Mouse (Mus musculus): ENCODE data around the gene Acacb. TPM values are rescaled to one million over a fixed set of nuclear protein-coding genes. Genes with fewer than 3 reads are reported as not detected.

The Acacb gene
- 1.4 and 1.6 TPM in 2 replicates for polyA plus RNA-seq (2014; fragmentation: Nextera tagmentation; extraction: Ambion mirVana)

DNA sequence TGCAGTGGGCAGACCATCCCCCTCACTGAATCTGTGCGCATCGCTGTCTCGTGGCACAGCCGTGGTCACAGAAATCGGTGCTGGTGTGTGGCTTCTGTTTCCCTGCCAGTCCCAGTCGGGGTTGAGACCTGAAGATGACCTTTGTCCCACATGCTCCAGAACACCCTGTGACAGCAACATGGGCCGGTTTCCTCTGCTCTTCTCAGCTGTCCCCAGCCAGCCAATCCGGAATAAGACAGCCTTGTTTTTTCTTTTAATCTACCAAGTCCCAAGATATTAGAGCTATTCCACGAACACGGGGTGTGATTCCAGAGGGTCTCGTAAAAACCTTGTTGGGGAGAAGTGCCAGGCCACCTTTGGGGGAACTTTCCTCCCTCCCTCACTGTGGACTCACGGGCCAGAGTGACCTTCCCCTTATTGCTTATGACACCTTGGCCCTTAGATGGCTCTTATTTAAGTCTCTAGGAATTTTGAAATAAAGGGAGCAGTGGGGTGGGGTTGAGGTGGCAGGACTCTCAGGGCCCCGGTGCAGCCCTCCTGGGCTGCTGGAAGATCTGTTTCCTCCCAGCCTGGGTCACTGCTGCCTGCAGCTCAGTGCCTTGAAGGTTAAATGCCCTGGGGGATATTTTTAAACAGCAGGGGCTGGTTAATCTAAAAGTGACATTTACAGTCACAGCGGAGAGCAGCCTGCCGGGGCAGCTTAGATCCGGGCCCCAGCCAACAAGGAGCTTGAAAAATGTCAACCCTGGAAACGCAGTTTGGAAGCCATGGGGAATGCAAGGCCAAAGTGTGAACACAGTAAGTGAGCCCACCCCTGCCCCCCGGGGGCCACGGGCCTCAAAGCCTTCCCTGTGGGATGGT lies at the start of gene Acacb:
Gene Acacb, plus strand, starts transcription at position 508 of the 861 bp plus-strand sequence.
- 46% methylated on average over 19 of the region's 19 CpGs for WGBS
- no peak within 1 kb of the TSS for H3K27ac ChIP-seq (ENCODE audit: low read depth, low read length)
- no peak for DNase-seq (ENCODE audit: low spot score)
- no peaks in the 10 kb centered on the region for H3K4me1 ChIP-seq (replicated peaks; ENCODE audit: control insufficient read depth, insufficient read depth, low read length)
- H3K9me3 ChIP-seq (ENCODE audit: control insufficient read depth, low read length), result no peaks in the 10 kb centered on the region
- H3K9ac ChIP-seq (ENCODE audit: low read depth, low read length), result no peak within 1 kb of the TSS
- no peak for ATAC-seq (ENCODE audit: low FRiP score)
- H3K27me3 ChIP-seq (ENCODE audit: control insufficient read depth, insufficient read depth, low read length), result no peaks in the 10 kb centered on the region
- no peak within 1 kb of the TSS for H3K4me3 ChIP-seq (ENCODE audit: low read depth, low read length)
- no peaks in the 10 kb centered on the region for H3K36me3 ChIP-seq (ENCODE audit: control insufficient read depth, insufficient read depth, low read length)
- H3K4me2 ChIP-seq (replicated peaks; ENCODE audit: low read depth, low read length), result no peak within 1 kb of the TSS

DNA sequence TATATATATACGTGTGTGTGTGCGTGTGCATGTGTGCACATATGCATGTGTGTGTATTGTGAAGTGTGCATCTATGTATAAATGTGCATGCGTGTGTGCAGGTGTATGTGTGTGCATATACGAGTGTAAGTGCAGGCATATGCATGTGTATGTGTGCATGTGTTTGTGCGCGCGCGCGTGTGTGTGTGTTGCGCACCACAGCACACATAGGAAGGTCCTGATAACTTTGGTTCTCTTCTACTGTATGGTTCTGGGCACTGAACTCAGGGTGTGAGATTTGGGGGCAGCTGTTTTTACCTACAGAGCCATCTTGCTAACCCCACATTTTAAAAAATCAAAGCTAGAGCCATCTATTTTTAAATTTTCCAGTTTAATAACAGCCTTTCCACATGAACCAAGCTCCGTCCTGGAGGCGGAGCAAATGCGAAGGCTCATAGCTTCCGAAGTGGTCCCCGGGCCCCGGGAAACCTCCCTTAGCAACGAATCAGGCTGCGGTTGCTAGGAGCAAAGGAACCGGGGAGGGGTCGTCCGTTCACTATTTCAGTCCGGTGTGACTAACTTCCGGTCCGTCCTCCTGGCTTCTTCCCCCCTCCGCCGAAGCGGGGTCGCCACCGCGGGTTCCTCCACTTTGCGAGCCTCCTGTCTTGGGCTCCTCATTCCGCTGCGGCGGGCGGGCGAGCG lies 46.5 kb upstream of the Acacb start:
- 8% methylated on average over 37 of the region's 37 CpGs for WGBS
- Histone ChIP-seq H3K9ac (ENCODE audit: low read depth, low read length) (peak overlapping the region; percentile 95), H3K4me1 (replicated peaks; ENCODE audit: control insufficient read depth, insufficient read depth, low read length) (peaks cover 8% of the 10 kb centered on the region; the same call in 1 of the 2 replicates), H3K9me3 (ENCODE audit: control insufficient read depth, low read length) (no peaks in the 10 kb centered on the region), H3K27ac (ENCODE audit: low read depth, low read length) (peak overlapping the region; percentile 65), H3K4me3 (ENCODE audit: low read depth, low read length) (peak overlapping the region; percentile 94), H3K27me3 (ENCODE audit: control insufficient read depth, insufficient read depth, low read length) (no peaks in the 10 kb centered on the region), H3K4me2 (replicated peaks; ENCODE audit: low read depth, low read length) (peak overlapping the region; percentile 96), H3K36me3 (ENCODE audit: control insufficient read depth, insufficient read depth, low read length) (no peaks in the 10 kb centered on the region)
- ATAC-seq (ENCODE audit: low FRiP score) (peak; percentile 85), DNase-seq (ENCODE audit: low spot score) (peak; percentile 97)

DNA sequence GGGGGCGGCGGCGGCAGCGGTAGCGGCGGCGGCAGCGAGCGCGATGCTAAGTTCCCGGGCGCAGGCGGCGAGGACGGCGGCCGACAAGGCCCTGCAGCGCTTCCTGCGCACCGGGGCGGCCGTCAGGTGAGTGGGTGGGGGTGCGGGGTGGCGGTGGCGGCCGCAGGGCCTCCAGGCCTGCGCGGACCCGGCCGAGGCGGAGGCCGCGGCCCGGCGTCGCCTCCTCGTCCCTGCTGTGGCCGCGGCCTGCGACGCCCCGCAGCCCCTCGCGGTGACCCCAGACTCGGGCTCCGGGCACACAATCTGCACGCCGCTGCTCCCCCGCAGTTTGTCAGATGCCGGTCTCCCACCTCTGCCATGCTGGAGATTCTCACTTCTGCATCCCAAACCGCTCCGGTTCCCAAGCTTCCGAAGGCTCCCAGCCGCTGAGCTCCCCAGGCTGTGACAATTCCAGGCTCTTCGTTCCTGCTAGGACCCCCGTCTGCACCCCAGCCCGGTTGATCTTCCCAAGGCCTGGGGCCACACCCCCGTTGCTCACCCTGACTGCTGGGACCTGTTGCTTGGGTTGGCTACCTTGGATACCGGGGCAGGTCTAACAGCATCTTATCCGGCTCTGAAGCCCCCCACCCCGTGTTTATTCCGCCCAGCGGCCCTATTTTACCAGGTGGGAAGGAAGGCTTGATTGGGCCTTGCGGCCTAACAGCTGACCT lies 45.8 kb upstream of the Acacb start:
- peak overlapping the region; percentile 96 for H3K4me2 ChIP-seq (replicated peaks; ENCODE audit: low read depth, low read length)
- H3K9me3 ChIP-seq (ENCODE audit: control insufficient read depth, low read length), result no peaks in the 10 kb centered on the region
- H3K4me3 ChIP-seq (ENCODE audit: low read depth, low read length), result peak overlapping the region; percentile 94
- H3K4me1 ChIP-seq (replicated peaks; ENCODE audit: control insufficient read depth, insufficient read depth, low read length), result peaks cover 8% of the 10 kb centered on the region; the same call in 1 of the 2 replicates
- WGBS, result 2% methylated on average over 58 of the region's 64 CpGs
- peak overlapping the region; percentile 42; the same call in 1 of the 2 replicates for H3K27ac ChIP-seq (ENCODE audit: low read depth, low read length)
- H3K36me3 ChIP-seq (ENCODE audit: control insufficient read depth, insufficient read depth, low read length), result no peaks in the 10 kb centered on the region
- DNase-seq (ENCODE audit: low spot score) (no peak), ATAC-seq (ENCODE audit: low FRiP score) (peak; percentile 63; the same call in 1 of the 2 replicates)
- H3K27me3 ChIP-seq (ENCODE audit: control insufficient read depth, insufficient read depth, low read length), result no peaks in the 10 kb centered on the region
- peak overlapping the region; percentile 95 for H3K9ac ChIP-seq (ENCODE audit: low read depth, low read length)

DNA sequence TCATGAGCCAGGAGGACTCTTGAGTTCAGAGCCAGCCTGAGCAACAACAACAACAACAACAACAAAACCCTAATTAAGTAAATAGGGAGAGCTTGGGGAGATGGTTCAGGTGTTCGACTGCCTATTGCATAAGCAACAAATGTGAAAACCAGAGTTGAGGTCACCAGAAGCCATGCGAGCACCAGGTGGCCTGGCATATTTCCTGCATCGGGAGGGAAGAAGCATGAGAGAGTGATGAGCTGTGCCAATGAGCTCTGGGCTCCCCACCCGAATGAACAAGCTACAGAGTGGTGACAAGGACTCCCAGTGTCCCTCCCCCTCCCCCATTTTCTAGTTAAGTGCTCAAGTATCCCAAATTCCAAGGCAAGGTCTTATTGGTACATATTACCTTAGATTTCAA lies 44.5 kb upstream of the Acacb start:
- no peaks in the 10 kb centered on the region for H3K36me3 ChIP-seq (ENCODE audit: control insufficient read depth, insufficient read depth, low read length)
- no peak for ATAC-seq (ENCODE audit: low FRiP score)
- no peak for DNase-seq (ENCODE audit: low spot score)
- no peak overlapping the region for H3K27ac ChIP-seq (ENCODE audit: low read depth, low read length)
- H3K9me3 ChIP-seq (ENCODE audit: control insufficient read depth, low read length), result no peaks in the 10 kb centered on the region
- no peaks in the 10 kb centered on the region for H3K27me3 ChIP-seq (ENCODE audit: control insufficient read depth, insufficient read depth, low read length)
- H3K4me2 ChIP-seq (replicated peaks; ENCODE audit: low read depth, low read length), result no peak overlapping the region
- peaks cover 8% of the 10 kb centered on the region; the same call in 1 of the 2 replicates for H3K4me1 ChIP-seq (replicated peaks; ENCODE audit: control insufficient read depth, insufficient read depth, low read length)
- no peak overlapping the region for H3K4me3 ChIP-seq (ENCODE audit: low read depth, low read length)
- WGBS, result 82% methylated on average over 4 of the region's 4 CpGs
- no peak overlapping the region for H3K9ac ChIP-seq (ENCODE audit: low read depth, low read length)

DNA sequence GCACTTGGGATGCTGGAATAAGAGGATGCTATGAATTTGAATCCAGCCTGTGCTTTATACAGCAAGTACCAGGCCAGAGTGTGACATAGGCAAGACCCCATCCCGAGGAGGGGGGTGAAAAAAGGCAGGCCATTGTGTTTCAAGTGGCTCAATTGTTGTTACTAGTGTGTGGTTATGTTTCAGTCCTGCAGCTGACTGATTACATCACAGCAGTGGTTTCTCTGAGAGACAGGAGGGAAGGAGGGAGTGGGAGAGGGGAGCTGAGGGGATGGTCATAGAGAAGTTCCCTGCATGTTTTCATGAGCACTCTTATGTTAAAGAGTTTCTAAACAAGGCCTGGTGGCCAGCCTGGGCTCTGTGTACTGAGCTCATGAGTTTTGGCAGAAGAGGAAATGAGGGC lies 43.5 kb upstream of the Acacb start:
- ATAC-seq (ENCODE audit: low FRiP score), result no peak

DNA sequence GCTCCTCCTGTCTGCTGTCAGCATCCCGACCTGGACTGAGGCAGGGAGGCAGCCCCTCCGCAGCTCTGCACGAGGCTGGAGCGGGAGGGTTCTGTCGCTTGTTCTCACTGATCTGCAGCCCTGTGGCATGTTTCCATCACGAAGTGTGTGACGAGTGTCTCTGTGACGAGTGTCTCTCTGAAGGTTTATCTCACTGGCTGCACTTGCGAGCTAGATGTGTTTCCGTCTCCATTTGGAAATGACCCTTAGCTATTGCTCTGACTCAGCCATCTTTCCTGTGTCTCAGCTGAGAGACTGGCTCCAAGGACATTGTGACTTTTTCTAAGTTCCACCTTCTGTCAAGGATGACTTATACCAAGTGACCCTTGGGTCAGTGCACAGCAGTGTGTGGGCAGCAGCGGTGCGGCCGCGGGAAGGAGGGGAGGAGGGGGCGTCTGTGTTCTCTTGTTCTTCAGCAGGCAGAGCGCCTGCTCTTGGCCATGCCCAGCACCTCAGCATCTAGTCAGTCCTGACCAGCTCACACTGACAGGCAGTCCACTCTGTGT lies 39.9 kb upstream of the Acacb start:
- Histone ChIP-seq H3K27ac (ENCODE audit: low read depth, low read length) (no peak overlapping the region), H3K9me3 (ENCODE audit: control insufficient read depth, low read length) (no peaks in the 10 kb centered on the region), H3K36me3 (ENCODE audit: control insufficient read depth, insufficient read depth, low read length) (0 out of 2 replicates have a peak, but pooled peaks cover 13% of the 10 kb centered on the region), H3K4me1 (replicated peaks; ENCODE audit: control insufficient read depth, insufficient read depth, low read length) (no peaks in the 10 kb centered on the region), H3K27me3 (ENCODE audit: control insufficient read depth, insufficient read depth, low read length) (no peaks in the 10 kb centered on the region), H3K9ac (ENCODE audit: low read depth, low read length) (no peak overlapping the region), H3K4me2 (replicated peaks; ENCODE audit: low read depth, low read length) (no peak overlapping the region), H3K4me3 (ENCODE audit: low read depth, low read length) (no peak overlapping the region)
- DNase-seq (ENCODE audit: low spot score) (no peak), ATAC-seq (ENCODE audit: low FRiP score) (no peak)
- 74% methylated on average over 16 of the region's 16 CpGs for WGBS

More for the DNA sequence above, 43.5 kb upstream of the Acacb start:
- Histone ChIP-seq H3K4me1 (replicated peaks; ENCODE audit: control insufficient read depth, insufficient read depth, low read length) (peaks cover 8% of the 10 kb centered on the region; the same call in 1 of the 2 replicates), H3K27me3 (ENCODE audit: control insufficient read depth, insufficient read depth, low read length) (no peaks in the 10 kb centered on the region), H3K9me3 (ENCODE audit: control insufficient read depth, low read length) (no peaks in the 10 kb centered on the region), H3K27ac (ENCODE audit: low read depth, low read length) (no peak overlapping the region), H3K36me3 (ENCODE audit: control insufficient read depth, insufficient read depth, low read length) (0 out of 2 replicates have a peak, but pooled peaks cover under 1% of the 10 kb centered on the region), H3K4me2 (replicated peaks; ENCODE audit: low read depth, low read length) (no peak overlapping the region), H3K4me3 (ENCODE audit: low read depth, low read length) (no peak overlapping the region), H3K9ac (ENCODE audit: low read depth, low read length) (no peak overlapping the region)
- WGBS, result 91% methylated on average over 1 of the region's 1 CpGs
- no peak for DNase-seq (ENCODE audit: low spot score)

DNA sequence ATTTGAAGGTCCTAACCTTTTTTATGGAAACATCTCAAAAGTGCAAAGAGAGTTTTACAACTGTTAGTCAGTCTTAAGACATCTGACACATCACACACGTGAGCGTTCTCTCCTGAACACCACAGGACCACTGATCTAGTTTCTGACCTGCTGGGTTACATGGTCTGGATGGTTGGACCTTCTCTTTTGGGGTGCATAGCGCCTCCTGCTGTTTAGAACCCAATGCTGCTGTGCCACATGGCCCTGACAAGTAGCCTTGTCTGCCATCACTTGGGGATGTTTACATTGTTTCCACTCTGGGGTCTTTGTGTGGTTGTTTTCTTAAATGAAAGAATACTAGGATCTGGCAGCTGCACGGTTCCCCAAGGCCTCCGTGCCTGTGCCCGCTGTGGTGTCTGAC lies 33.0 kb upstream of the Acacb start:
- H3K27me3 ChIP-seq (ENCODE audit: control insufficient read depth, insufficient read depth, low read length), result no peaks in the 10 kb centered on the region
- no peak for ATAC-seq (ENCODE audit: low FRiP score)
- H3K4me2 ChIP-seq (replicated peaks; ENCODE audit: low read depth, low read length), result no peak overlapping the region
- 0 out of 2 replicates have a peak, but pooled peaks cover 7% of the 10 kb centered on the region for H3K36me3 ChIP-seq (ENCODE audit: control insufficient read depth, insufficient read depth, low read length)
- no peaks in the 10 kb centered on the region for H3K4me1 ChIP-seq (replicated peaks; ENCODE audit: control insufficient read depth, insufficient read depth, low read length)
- 80% methylated on average over 6 of the region's 6 CpGs for WGBS
- H3K9ac ChIP-seq (ENCODE audit: low read depth, low read length), result no peak overlapping the region
- peak; percentile 6 for DNase-seq (ENCODE audit: low spot score)
- H3K27ac ChIP-seq (ENCODE audit: low read depth, low read length), result no peak overlapping the region
- no peaks in the 10 kb centered on the region for H3K9me3 ChIP-seq (ENCODE audit: control insufficient read depth, low read length)
- H3K4me3 ChIP-seq (ENCODE audit: low read depth, low read length), result no peak overlapping the region

DNA sequence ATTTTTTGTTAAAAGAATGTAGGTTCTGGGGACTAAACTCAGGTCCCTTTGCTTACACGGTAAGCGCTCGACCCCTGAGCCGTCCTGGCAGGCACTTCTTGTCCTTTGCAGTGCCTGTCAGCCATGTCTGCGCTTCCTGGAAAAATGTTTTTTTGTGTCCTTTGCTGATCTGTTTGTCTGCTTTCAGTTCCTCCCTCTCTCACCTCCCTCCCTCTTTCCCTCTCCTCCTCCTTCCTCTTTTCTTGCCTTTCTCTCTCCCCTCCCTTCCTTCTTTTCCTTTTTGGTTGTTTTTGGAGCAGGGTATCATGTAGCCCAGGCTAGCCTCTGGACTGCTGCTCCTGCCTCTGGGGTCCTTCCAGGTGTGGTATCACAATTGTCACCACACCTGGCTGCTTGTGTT lies 31.3 kb upstream of the Acacb start:
- ATAC-seq (ENCODE audit: low FRiP score), result no peak
- DNase-seq (ENCODE audit: low spot score), result no peak
- Histone ChIP-seq H3K9ac (ENCODE audit: low read depth, low read length) (no peak overlapping the region), H3K4me1 (replicated peaks; ENCODE audit: control insufficient read depth, insufficient read depth, low read length) (no peaks in the 10 kb centered on the region), H3K4me3 (ENCODE audit: low read depth, low read length) (no peak overlapping the region), H3K4me2 (replicated peaks; ENCODE audit: low read depth, low read length) (no peak overlapping the region), H3K27ac (ENCODE audit: low read depth, low read length) (no peak overlapping the region), H3K36me3 (ENCODE audit: control insufficient read depth, insufficient read depth, low read length) (no peaks in the 10 kb centered on the region), H3K9me3 (ENCODE audit: control insufficient read depth, low read length) (no peaks in the 10 kb centered on the region), H3K27me3 (ENCODE audit: control insufficient read depth, insufficient read depth, low read length) (no peaks in the 10 kb centered on the region)
- WGBS, result 84% methylated on average over 5 of the region's 5 CpGs
